Comparison of ENCODE assay signal across 13 mouse cellular contexts in genomic region chr2:167904621-167905367, GRCm38 (mm10). TPM values are rescaled to one million over a fixed set of nuclear protein-coding genes. Genes with fewer than 3 reads are reported as not detected.
DNase-seq lines count a peak whose midpoint lies in the region; ATAC-seq and TF ChIP-seq lines count a peak whose summit lies in the region.
"Had no signal": no experiment of that assay in that cellular context is flagged by ENCODE, and none has a peak within 500 bp of the region (broad histone marks: within the 10 kb centered on the region; RNA-seq: fewer than 3 reads in every experiment).

No protein-coding gene starts in this region.

- no peaks in the 10 kb centered on the region for H3K4me1 ChIP-seq in kidney, adult 2 months (ENCODE audit: control insufficient read depth, insufficient read depth, low read length)
- H3K4me1 ChIP-seq in lung, postnatal 0 days (ENCODE audit: insufficient read depth, low read depth, low read length), result 0 out of 2 replicates have a peak, but pooled peaks cover 4% of the 10 kb centered on the region
- peaks cover 0 to 4% of the 10 kb centered on the region in 2 experiments; a peak in 1 of 4 replicates for H3K4me1 ChIP-seq in ES-E14 (ENCODE audit: control insufficient read depth in 2 of 2, insufficient read depth in 2 of 2, low read length in 2 of 2, poor library complexity in 1 of 2)
- no peaks in the 10 kb centered on the region; the same call in 1 of the 2 replicates for H3K4me1 ChIP-seq in small intestine, adult 2 months (ENCODE audit: control insufficient read depth, insufficient read depth, insufficient read length, low read length)
- H3K4me1 ChIP-seq: midbrain, embryonic 15.5 days had no signal

- TF ChIP-seq EP300 in lung, postnatal 0 days (IDR thresholded peaks at IDR 0.05), result no peak

- DNase-seq in kidney, adult 2 months, result no peak
- DNase-seq in kidney, postnatal 4 days, result no peak
- no peak for DNase-seq in lung, postnatal 0 days (ENCODE audit: low spot score)
- DNase-seq in lung, postnatal 36 days, result no peak
- DNase-seq in ES-E14 (ENCODE audit: low read depth, low spot score), result peak; percentile 46
- no peak for DNase-seq in cerebellum, adult 11 months
- DNase-seq: adrenal gland, postnatal 36 days; B cell, adult 2 months; cerebellum, postnatal 25 days; lung, postnatal 4 days; thymus, postnatal 25 days had no signal

- H3K4me2 ChIP-seq in lung, postnatal 0 days (replicated peaks; ENCODE audit: low read depth, low read length), result no peak overlapping the region
- H3K4me2 ChIP-seq: midbrain, embryonic 15.5 days had no signal

- no peak for TF ChIP-seq POLR2A in kidney, adult 2 months (IDR thresholded peaks at IDR 0.05; ENCODE audit: low read depth, low read length)
- no peak for TF ChIP-seq POLR2A in small intestine, adult 2 months (IDR thresholded peaks at IDR 0.05; ENCODE audit: low read depth, low read length)

- H3K27me3 ChIP-seq in kidney, adult 2 months (replicated peaks; ENCODE audit: control insufficient read depth, insufficient read depth, low read length), result no peaks in the 10 kb centered on the region
- H3K27me3 ChIP-seq in lung, postnatal 0 days (replicated peaks; ENCODE audit: insufficient read depth, low read length), result no peaks in the 10 kb centered on the region
- H3K27me3 ChIP-seq in small intestine, adult 2 months (ENCODE audit: control insufficient read depth, insufficient read depth, low read length), result 0 out of 2 replicates have a peak, but pooled peaks cover under 1% of the 10 kb centered on the region

- no peak for ATAC-seq in lung, postnatal 0 days
- ATAC-seq: midbrain, embryonic 15.5 days had no signal

- H3K36me3 ChIP-seq in kidney, adult 2 months (ENCODE audit: control insufficient read depth, insufficient read depth, low read length), result no peaks in the 10 kb centered on the region
- H3K36me3 ChIP-seq in lung, postnatal 0 days (ENCODE audit: insufficient read depth, low read length), result no peaks in the 10 kb centered on the region
- no peaks in the 10 kb centered on the region for H3K36me3 ChIP-seq in ES-E14 (ENCODE audit: control insufficient read depth, insufficient read depth, low read length, poor library complexity, severe bottlenecking)
- no peaks in the 10 kb centered on the region for H3K36me3 ChIP-seq in small intestine, adult 2 months (ENCODE audit: control insufficient read depth, insufficient read depth, low read length)
- H3K36me3 ChIP-seq: midbrain, embryonic 15.5 days had no signal

- no peaks in the 10 kb centered on the region for H3K9me3 ChIP-seq in lung, postnatal 0 days (ENCODE audit: low read length)
- H3K9me3 ChIP-seq in ES-E14 (ENCODE audit: control insufficient read depth, insufficient read depth, low read depth, low read length), result no peaks in the 10 kb centered on the region
- H3K9me3 ChIP-seq: midbrain, embryonic 15.5 days had no signal

- H3K27ac ChIP-seq in kidney, adult 2 months (ENCODE audit: insufficient read depth, low read depth, low read length), result no peak overlapping the region
- H3K27ac ChIP-seq in lung, postnatal 0 days (ENCODE audit: low read length), result no peak overlapping the region
- no peak overlapping the region; the same call in 1 of the 2 replicates for H3K27ac ChIP-seq in ES-E14 (ENCODE audit: insufficient read depth, low read depth, low read length, poor library complexity, severe bottlenecking)
- no peak overlapping the region for H3K27ac ChIP-seq in small intestine, adult 2 months (ENCODE audit: insufficient read depth, low read depth, low read length)
- H3K27ac ChIP-seq: midbrain, embryonic 15.5 days had no signal

- WGBS in kidney, adult 2 months, result 90% methylated on average over 12 of the region's 12 CpGs
- 81% methylated on average over 12 of the region's 12 CpGs for WGBS in lung, postnatal 0 days
- WGBS in small intestine, adult 2 months, result 88% methylated on average over 12 of the region's 12 CpGs

- no peak overlapping the region for H3K9ac ChIP-seq in lung, postnatal 0 days (replicated peaks; ENCODE audit: low read depth)
- H3K9ac ChIP-seq in ES-E14 (ENCODE audit: insufficient read depth, low read depth, low read length, poor library complexity, severe bottlenecking), result no peak overlapping the region
- H3K9ac ChIP-seq: midbrain, embryonic 15.5 days had no signal

- in situ Hi-C loops in ES-E14 (cut with MboI; ENCODE audit: low sequenced_read_pairs in 2 of 2, unreplicated experiment in 2 of 2), result no loop called here

- TF ChIP-seq CTCF in kidney, adult 2 months (conservative IDR thresholded peaks at IDR 0.05; ENCODE audit: insufficient read depth, insufficient read length, low read depth, low read length), result peak; percentile 28
- TF ChIP-seq CTCF in lung, postnatal 0 days (IDR thresholded peaks at IDR 0.05), result peak; percentile 46
- peak; percentile 32; the same call in 1 of the 2 replicates for TF ChIP-seq CTCF in small intestine, adult 2 months (IDR thresholded peaks at IDR 0.05; ENCODE audit: extremely low read depth, insufficient read length, insufficient replicate concordance, low read depth, low read length)

- no peak overlapping the region for H3K4me3 ChIP-seq in kidney, adult 2 months (ENCODE audit: insufficient read depth, low read depth, low read length)
- no peak overlapping the region for H3K4me3 ChIP-seq in lung, postnatal 0 days (ENCODE audit: low read depth, low read length)
- no peak overlapping the region for H3K4me3 ChIP-seq in ES-E14 (ENCODE audit: insufficient read depth in 1 of 2, low read depth in 1 of 2, low read length in 2 of 2, poor library complexity in 1 of 2, severe bottlenecking in 1 of 2)
- H3K4me3 ChIP-seq in small intestine, adult 2 months (ENCODE audit: low read depth, low read length), result no peak overlapping the region
- H3K4me3 ChIP-seq: midbrain, embryonic 15.5 days had no signal

TF ChIP-seq in ES-E14, 5 proteins besides CTCF, POLR2A, EP300 and RAD21:
- TF ChIP-seq ZC3H11A (IDR thresholded peaks at IDR 0.05; ENCODE audit: borderline replicate concordance, low read depth, low read length) (peak; percentile 26; the same call in 1 of the 2 replicates), ZNF384 (IDR thresholded peaks at IDR 0.05; ENCODE audit: low read depth, low read length) (no peak)
TF ChIP-seq in ES-E14: peak in this region for 1.

RNA-seq across cellular contexts. Expression of gene Ptpn1, which starts 27.1 kb away (rescaled TPM):
- polyA plus RNA-seq in kidney, adult 2 months (2012; rRNA removed), result 29.9 and 31.0 TPM in 2 replicates
- 81.2 and 94.5 TPM in 2 replicates for polyA plus RNA-seq in lung, postnatal 0 days (2015; fragmentation: Nextera tagmentation; extraction: Ambion mirVana)
- total RNA-seq in ES-E14 (2012; rRNA removed), result 31.1 and 39.9 TPM in 2 replicates
- polyA plus RNA-seq in small intestine, adult 2 months (2012; rRNA removed), result 13.5 and 24.4 TPM in 2 replicates
